Mouse (Mus musculus) midbrain, postnatal 0 days (tissue): ENCODE results near the gene Foxl1. TPM values are rescaled to one million over a fixed set of nuclear protein-coding genes. Genes with fewer than 3 reads are reported as not detected.
A peak's percentile ranks its signal among the peaks of the same experiment; 100 is the strongest.

Source experiments
- ATAC-seq: fragments of 200-750 bp; cut with Nextera tagmentation; 2 replicates; pipeline ENCODE4 v1.8.0; 2017; ENCODE audit warnings: moderate number of reproducible peaks, mild to moderate bottlenecking, moderate TSS enrichment, moderate library complexity; ENCODE audit not compliant: low FRiP score
- DNase-seq: peaks from one replicate; pipeline ENCODE4 v3.0.0-alpha.2; 2015; ENCODE audit warnings: low spot score
- H3K27ac ChIP-seq: fragments of 300-500 bp; sonication (generic); 2 replicates; pipeline ENCODE4 v1.5.1; 2014; ENCODE audit warnings: low read depth, mild to moderate bottlenecking, low read length, mixed read lengths
- H3K27me3 ChIP-seq: fragments of 300-500 bp; sonication (generic); 2 replicates; pipeline ENCODE4 v1.6.1; 2014; ENCODE audit warnings: low read length, control low read depth, mixed read lengths; ENCODE audit not compliant: insufficient read depth
- H3K36me3 ChIP-seq: fragments of 300-500 bp; sonication (generic); 2 replicates; pipeline ENCODE4 v1.6.1; 2014; ENCODE audit warnings: low read length, control low read depth, mixed read lengths; ENCODE audit not compliant: insufficient read depth
- H3K4me1 ChIP-seq: fragments of 300-500 bp; sonication (generic); 2 replicates; pipeline ENCODE4 v1.6.1; 2014; ENCODE audit warnings: mild to moderate bottlenecking, control low read depth, antibody characterized with exemption, low read length, mixed read lengths; ENCODE audit not compliant: insufficient read depth
- H3K4me2 ChIP-seq: fragments of 300-500 bp; sonication (generic); 2 replicates; pipeline ENCODE4 v1.6.1; 2014; ENCODE audit warnings: low read depth, mild to moderate bottlenecking, low read length, mixed read lengths; ENCODE audit not compliant: poor library complexity, severe bottlenecking
- H3K4me3 ChIP-seq: fragments of 300-500 bp; sonication (generic); 2 replicates; pipeline ENCODE4 v1.5.1; 2014; ENCODE audit warnings: low read depth, mild to moderate bottlenecking, low read length, moderate library complexity
- H3K9ac ChIP-seq: fragments of 300-500 bp; sonication (generic); replicated peaks from 2 replicates; pipeline ENCODE4 v1.6.1; 2014; ENCODE audit warnings: mild to moderate bottlenecking, low read length, moderate library complexity, mixed read lengths; ENCODE audit not compliant: poor library complexity, severe bottlenecking
- H3K9me3 ChIP-seq: fragments of 300-500 bp; sonication (generic); 2 replicates; pipeline ENCODE4 v1.6.1; 2016; ENCODE audit warnings: low read length, control low read depth
- CTCF ChIP-seq: IDR thresholded peaks from 2 replicates; pipeline ENCODE4 v1.5.1; 2016; ENCODE audit warnings: antibody characterized with exemption, mild to moderate bottlenecking
- WGBS: fragments of 180-500 bp; shearing (Covaris S2); extraction: QIAGEN DNeasy Blood & Tissue Kit; methylation state at CpG from one replicate; pipeline ENCODE4 v1.1.7; 2014; 5-methylcytosine and 5-hydroxymethylcytosine counted together
- polyA plus RNA-seq: library from polyadenylated mRNA; unstranded; fragments of >200 nt; fragmentation: Nextera tagmentation; extraction: Ambion mirVana; gene quantifications from 2 replicates; pipeline ENCODE4 v1.2.1, GENCODE M21; 2015
- total RNA-seq: library from RNA; depleted of rRNA; stranded (reverse); fragments of >200 nt; gene quantifications from 2 replicates; pipeline ENCODE4 v1.2.3, GENCODE M21; 2014

The Foxl1 gene
- total and polyA plus RNA-seq, 2 experiments from 2014 or later: 0.20 to 0.22 TPM

- no peak overlapping the region for H3K4me3 ChIP-seq
- H3K4me2 ChIP-seq: no peak overlapping the region
- TF ChIP-seq CTCF: no peak
- H3K9ac ChIP-seq: no peak overlapping the region
- H3K27ac ChIP-seq: no peak overlapping the region
- ATAC-seq: no peak
- WGBS: 3% methylated on average over 17 of the region's 17 CpGs
- no peak for DNase-seq
- peaks cover 93% of the 10 kb centered on the region for H3K27me3 ChIP-seq
- no peaks in the 10 kb centered on the region for H3K9me3 ChIP-seq
- H3K4me1 ChIP-seq: no peaks in the 10 kb centered on the region
- H3K36me3 ChIP-seq: no peaks in the 10 kb centered on the region
Observed at GRCm38 (mm10) chr8:121124547-121125239, 3.0 kb upstream of the Foxl1 start.

- peak; percentile 70 for TF ChIP-seq CTCF
- no peaks in the 10 kb centered on the region for H3K4me1 ChIP-seq
- no peaks in the 10 kb centered on the region for H3K36me3 ChIP-seq
- peak overlapping the region; percentile 26; the same call in 1 of the 2 replicates for H3K4me2 ChIP-seq
- H3K4me3 ChIP-seq: no peak overlapping the region
- H3K9ac ChIP-seq: no peak overlapping the region
- H3K27me3 ChIP-seq: peaks cover 93% of the 10 kb centered on the region
- ATAC-seq: no peak
- peak; percentile 80 for DNase-seq
- H3K9me3 ChIP-seq: no peaks in the 10 kb centered on the region
- WGBS: under 1% methylated on average over 34 of the region's 36 CpGs
- no peak overlapping the region for H3K27ac ChIP-seq
Observed at GRCm38 (mm10) chr8:121125311-121125876, 2.3 kb upstream of the Foxl1 start.

GRCm38 (mm10) chr8:121126191-121126590 lies 1.5 kb upstream of the Foxl1 start:
- no peak for TF ChIP-seq CTCF
- DNase-seq: no peak
- no peaks in the 10 kb centered on the region for H3K9me3 ChIP-seq
- H3K27ac ChIP-seq: no peak overlapping the region
- H3K4me1 ChIP-seq: no peaks in the 10 kb centered on the region
- no peak overlapping the region for H3K4me2 ChIP-seq
- no peaks in the 10 kb centered on the region for H3K36me3 ChIP-seq
- H3K4me3 ChIP-seq: no peak overlapping the region
- H3K9ac ChIP-seq: no peak overlapping the region
- peaks cover 93% of the 10 kb centered on the region for H3K27me3 ChIP-seq
- 9% methylated on average over 6 of the region's 6 CpGs for WGBS
- ATAC-seq: no peak

- ATAC-seq (no peak), DNase-seq (no peak)
- Histone ChIP-seq H3K36me3 (no peaks in the 10 kb centered on the region), H3K27ac (no peak overlapping the region), H3K9ac (no peak overlapping the region), H3K27me3 (peaks cover 92% of the 10 kb centered on the region), H3K4me2 (no peak overlapping the region), H3K4me3 (no peak overlapping the region), H3K4me1 (no peaks in the 10 kb centered on the region), H3K9me3 (no peaks in the 10 kb centered on the region)
- no peak for TF ChIP-seq CTCF
- WGBS: 4% methylated on average over 6 of the region's 6 CpGs
Observed at GRCm38 (mm10) chr8:121126694-121127093, 1.0 kb upstream of the Foxl1 start.

GRCm38 (mm10) chr8:121127291-121127701 lies 444 bp upstream of the Foxl1 start:
- no peak overlapping the region for H3K4me3 ChIP-seq
- no peak for ATAC-seq
- no peak for TF ChIP-seq CTCF
- WGBS: 1% methylated on average over 11 of the region's 11 CpGs
- no peak overlapping the region for H3K4me2 ChIP-seq
- no peak overlapping the region for H3K9ac ChIP-seq
- H3K27ac ChIP-seq: no peak overlapping the region
- peaks cover 92% of the 10 kb centered on the region for H3K27me3 ChIP-seq
- no peaks in the 10 kb centered on the region for H3K4me1 ChIP-seq
- no peak for DNase-seq
- H3K9me3 ChIP-seq: no peaks in the 10 kb centered on the region
- no peaks in the 10 kb centered on the region for H3K36me3 ChIP-seq

- DNase-seq: no peak
- WGBS: 1% methylated on average over 52 of the region's 55 CpGs
- ATAC-seq: no peak
- Histone ChIP-seq H3K4me3 (peak overlapping the region; percentile 9; the same call in 1 of the 2 replicates), H3K9me3 (no peaks in the 10 kb centered on the region), H3K36me3 (no peaks in the 10 kb centered on the region), H3K4me1 (no peaks in the 10 kb centered on the region), H3K27ac (no peak overlapping the region), H3K9ac (no peak overlapping the region), H3K27me3 (peaks cover 80% of the 10 kb centered on the region), H3K4me2 (no peak overlapping the region)
- no peak for TF ChIP-seq CTCF
Observed at GRCm38 (mm10) chr8:121128531-121129264, 958 bp downstream of the Foxl1 start.
